In genomic region chr9:21015571-21016130, GRCm38 (mm10) we compare ENCODE assay signal across 8 mouse cellular contexts. TPM values are rescaled to one million over a fixed set of nuclear protein-coding genes. Genes with fewer than 3 reads are reported as not detected.
DNase-seq lines count a peak whose midpoint lies in the region; ATAC-seq and TF ChIP-seq lines count a peak whose summit lies in the region.

Gene Icam1, plus strand, starts transcription at chr9:21015985.

- peak; percentile 100 for TF ChIP-seq POLR2A in CH12.LX (IDR thresholded peaks at IDR 0.05; ENCODE audit: low read depth, low read length)

- dilution Hi-C loops in CH12.LX (cut with MboI; ENCODE audit: extremely low pct_ligation_motif_present, extremely low pct_unique_long_range_greater_than_20kb, low sequenced_read_pairs) = no loop called here

- peak within 1 kb of the TSS; percentile 77 for H3K27ac ChIP-seq in CH12.LX (ENCODE audit: insufficient read depth, low read depth)
- H3K27ac ChIP-seq in liver, embryonic 13.5 days = peak within 1 kb of the TSS; percentile 67

- in situ Hi-C loops in CH12.LX (cut with MboI; ENCODE audit: low pct_ligation_motif_present, low pct_unique_long_range_greater_than_20kb, low sequenced_read_pairs) = loop anchor here (10.0 kb wide), 1 partner anchor 129 kb away; the partner anchor contains the start of gene Cdc37

- H3K9ac ChIP-seq in CH12.LX (ENCODE audit: insufficient read depth, low read depth) = peak within 1 kb of the TSS; percentile 50
- H3K9ac ChIP-seq in liver, embryonic 13.5 days = peak within 1 kb of the TSS; percentile 59

- TF ChIP-seq EP300 in CH12.LX (IDR thresholded peaks at IDR 0.05; ENCODE audit: low read length) = peak; percentile 16; the same call in 1 of the 2 replicates

- peak; percentile 80 for ATAC-seq in inflammation-experienced regulatory T-cells, adult 6 months
- peak; percentile 53 for ATAC-seq in liver, embryonic 13.5 days (ENCODE audit: low read depth)

- peaks cover 17 to 41% of the 10 kb centered on the region in 2 experiments for H3K4me1 ChIP-seq in CH12.LX (ENCODE audit: control insufficient read depth in 1 of 2, insufficient read depth in 2 of 2)
- H3K4me1 ChIP-seq in liver, embryonic 13.5 days (replicated peaks) = peaks cover 55% of the 10 kb centered on the region

- TF ChIP-seq CTCF in CH12.LX (conservative IDR thresholded peaks at IDR 0.05 in 1 of 2, IDR thresholded peaks at IDR 0.05 in 1 of 2; ENCODE audit: low read depth in 2 of 2, low read length in 2 of 2) = no peak

- H3K36me3 ChIP-seq in CH12.LX (replicated peaks in 1 of 2; ENCODE audit: control insufficient read depth in 1 of 2, insufficient read depth in 1 of 2, low read length in 1 of 2) = peaks cover 21 to 33% of the 10 kb centered on the region in 2 experiments
- H3K36me3 ChIP-seq in liver, embryonic 13.5 days = no peaks in the 10 kb centered on the region; the same call in 1 of the 2 replicates

- H3K4me3 ChIP-seq in CH12.LX (replicated peaks in 1 of 3; ENCODE audit: low read depth in 2 of 3, low read length in 2 of 3, poor library complexity in 1 of 3) = peak within 1 kb of the TSS; percentile 60 to 90 (median 69)
- peak within 1 kb of the TSS; percentile 56 for H3K4me3 ChIP-seq in liver, embryonic 13.5 days (replicated peaks)

- H3K27me3 ChIP-seq in CH12.LX (replicated peaks) = no peaks in the 10 kb centered on the region
- H3K27me3 ChIP-seq in liver, embryonic 13.5 days = peaks cover 49% of the 10 kb centered on the region

- H3K4me2 ChIP-seq in CH12.LX (ENCODE audit: insufficient read depth, low read depth, poor library complexity, severe bottlenecking) = peak within 1 kb of the TSS; percentile 89
- H3K4me2 ChIP-seq in liver, embryonic 13.5 days = peak within 1 kb of the TSS; percentile 68

- under 1% methylated on average over 30 of the region's 30 CpGs for WGBS in liver, embryonic 13.5 days (ENCODE audit: insufficient replicate concordance)

- H3K79me2 ChIP-seq in CH12.LX (replicated peaks; ENCODE audit: control insufficient read depth, extremely low read depth, insufficient read depth, poor library complexity, severe bottlenecking) = peaks cover 46% of the 10 kb centered on the region

- TF ChIP-seq RAD21 in CH12.LX (IDR thresholded peaks at IDR 0.05; ENCODE audit: low read depth, low read length) = no peak

- H3K9me3 ChIP-seq in CH12.LX (replicated peaks; ENCODE audit: low read length) = no peaks in the 10 kb centered on the region
- H3K9me3 ChIP-seq in liver, embryonic 13.5 days (replicated peaks) = no peaks in the 10 kb centered on the region

- peak; percentile 81 for DNase-seq in CH12.LX (ENCODE audit: extremely low read depth)
- peak; percentile 73 to 80 for DNase-seq in adrenal gland, postnatal 36 days
- no peak for DNase-seq in gonadal fat pad, adult 2 months (ENCODE audit: low read depth)
- DNase-seq in liver, embryonic 13.5 days = no peak
- peak; percentile 75 for DNase-seq in naive thymus-derived CD4-positive, alpha-beta T cell, adult 2 months (ENCODE audit: low read depth)
- DNase-seq in thymus, postnatal 14 days = peak; percentile 90
- DNase-seq in layer of hippocampus, postnatal 36 days = no peak

TF ChIP-seq in CH12.LX, 34 proteins besides CTCF, POLR2A, EP300 and RAD21:
- TF ChIP-seq SMC3 (IDR thresholded peaks at IDR 0.05; ENCODE audit: low read depth, low read length) (no peak), MYC (IDR thresholded peaks at IDR 0.05; ENCODE audit: low read depth, low read length) (no peak; the same call in 1 of the 2 replicates), SIN3A (IDR thresholded peaks at IDR 0.05; ENCODE audit: low read length) (peak; percentile 87), ZKSCAN1 (IDR thresholded peaks at IDR 0.05; ENCODE audit: borderline replicate concordance, low read depth, low read length) (no peak), IRF4 (IDR thresholded peaks at IDR 0.05; ENCODE audit: low read depth, low read length) (peak; percentile 72), ZNF384 (IDR thresholded peaks at IDR 0.05; ENCODE audit: low read depth, low read length) (0 out of 2 replicates have a peak, but pooled peaks have one; percentile 6), USF2 (conservative IDR thresholded peaks at IDR 0.05; ENCODE audit: low read depth, low read length) (no peak), MAX (IDR thresholded peaks at IDR 0.05; ENCODE audit: low read length) (peak; percentile 84), POLR2AphosphoS2 (IDR thresholded peaks at IDR 0.05; ENCODE audit: low read depth, low read length) (peak; percentile 98), MXI1 (IDR thresholded peaks at IDR 0.05; ENCODE audit: low read depth, low read length) (peak; percentile 95), ETS1 (conservative IDR thresholded peaks at IDR 0.05; ENCODE audit: low read depth, low read length) (peak; percentile 66; the same call in 1 of the 2 replicates), CHD2 (IDR thresholded peaks at IDR 0.05; ENCODE audit: low read length) (peak; percentile 71; the same call in 1 of the 2 replicates), ZMIZ1 (IDR thresholded peaks at IDR 0.05; ENCODE audit: low read depth, low read length) (peak; percentile 99), JUND (conservative IDR thresholded peaks at IDR 0.05; ENCODE audit: low read depth, low read length) (no peak), MAZ (IDR thresholded peaks at IDR 0.05; ENCODE audit: low read depth, low read length) (peak; percentile 86; the same call in 1 of the 2 replicates), GABPA (IDR thresholded peaks at IDR 0.05; ENCODE audit: insufficient replicate concordance, low read depth, low read length) (no peak), PAX5 (IDR thresholded peaks at IDR 0.05; ENCODE audit: low read length) (no peak), CHD1 (IDR thresholded peaks at IDR 0.05; ENCODE audit: low read depth, low read length) (no peak), KAT2A (IDR thresholded peaks at IDR 0.05; ENCODE audit: insufficient replicate concordance, low read length) (0 out of 2 replicates have a peak, but pooled peaks have one; percentile 24), MAFK (IDR thresholded peaks at IDR 0.05; ENCODE audit: insufficient replicate concordance, low read length) (peak; percentile 1; the same call in 1 of the 2 replicates), HCFC1 (IDR thresholded peaks at IDR 0.05; ENCODE audit: low read depth, low read length) (peak; percentile 61), JUN (IDR thresholded peaks at IDR 0.05; ENCODE audit: insufficient read depth, low read depth, low read length) (no peak), BHLHE40 (IDR thresholded peaks at IDR 0.05; ENCODE audit: low read depth, low read length) (peak; percentile 74), ZC3H11A (IDR thresholded peaks at IDR 0.05; ENCODE audit: low read depth, low read length) (no peak), NRF1 (IDR thresholded peaks at IDR 0.05; ENCODE audit: low read depth, low read length) (peak; percentile 34), ELF1 (IDR thresholded peaks at IDR 0.05; ENCODE audit: low read depth, low read length) (peak; percentile 93), UBTF (IDR thresholded peaks at IDR 0.05; ENCODE audit: low read depth, low read length) (no peak), MEF2A (IDR thresholded peaks at IDR 0.05; ENCODE audit: borderline replicate concordance, low read depth, low read length) (peak; percentile 75), USF1 (IDR thresholded peaks at IDR 0.05; ENCODE audit: low read depth, low read length) (no peak), E2F4 (IDR thresholded peaks at IDR 0.05; ENCODE audit: insufficient replicate concordance, low read depth, low read length) (no peak), NELFE (IDR thresholded peaks at IDR 0.05; ENCODE audit: low read depth, low read length) (peak; percentile 99), TCF12 (IDR thresholded peaks at IDR 0.05; ENCODE audit: low read depth, low read length) (peak; percentile 97), TBP (conservative IDR thresholded peaks at IDR 0.05; ENCODE audit: low read depth, low read length) (peak; percentile 97), RCOR1 (conservative IDR thresholded peaks at IDR 0.05; ENCODE audit: low read depth, low read length) (peak; percentile 34; the same call in 1 of the 2 replicates)
TF ChIP-seq in CH12.LX: peak in this region for 21.

RNA-seq across cellular contexts. Expression of gene Icam1, which starts in this region (rescaled TPM):
- total RNA-seq in CH12.LX (2012; rRNA removed) (128 and 202 TPM in 2 replicates), CH12.LX (2014; rRNA removed) (101 and 102 TPM in 2 replicates)
- polyA plus RNA-seq in CH12.LX (2012; ENCODE audit: insufficient read length, low read depth) = 64.2 and 70.6 TPM in 2 replicates
- total RNA-seq in adrenal gland, postnatal 36 days (2021) = 10 to 100 TPM; 10.7 to 14.8 TPM
- 19.9 and 20.8 TPM in 2 replicates for polyA plus RNA-seq in gonadal fat pad, adult 2 months (2012; rRNA removed)
- polyA plus RNA-seq in inflammation-experienced regulatory T-cells, adult 6 months (2017; shearing (Covaris generic)) = 10 to 100 TPM; 50.8 to 92.7 (median 68.9) TPM
- polyA plus RNA-seq in liver, embryonic 13.5 days (2015; fragmentation: Nextera tagmentation; extraction: Ambion mirVana) = 9.6 and 9.7 TPM in 2 replicates
- 1 to 10 TPM; 1.9 to 3.6 TPM for total RNA-seq in layer of hippocampus, postnatal 36 days (2021)

Comparison
In these comparisons a context has a peak if more than half of its experiments do, and no peak if none do; other contexts are left out.
1. RNA of gene Icam1 (total RNA-seq): 101 to 202 TPM in CH12.LX; 10.7 to 14.8 TPM in adrenal gland, postnatal 36 days and 1.9 to 3.6 TPM in layer of hippocampus, postnatal 36 days; every median in the first group is over 4 times any median in the second.
2. DNase-seq: peak in CH12.LX (single experiment), adrenal gland, postnatal 36 days (2 of 2), naive thymus-derived CD4-positive, alpha-beta T cell, adult 2 months (single experiment) and thymus, postnatal 14 days (single experiment); none in gonadal fat pad, adult 2 months (single experiment), liver, embryonic 13.5 days (single experiment) and layer of hippocampus, postnatal 36 days (0 of 2).